Mouse (Mus musculus): ENCODE results near the gene Plxnd1.

Plxnd1 gene

GRCm38 (mm10) chr6:115956418-115956921 lies 38.3 kb downstream of the Plxnd1 start:
- DNase-seq, result no peak

- no peak for DNase-seq
Observed at GRCm38 (mm10) chr6:115955664-115956063, 39.1 kb downstream of the Plxnd1 start.

DNA sequence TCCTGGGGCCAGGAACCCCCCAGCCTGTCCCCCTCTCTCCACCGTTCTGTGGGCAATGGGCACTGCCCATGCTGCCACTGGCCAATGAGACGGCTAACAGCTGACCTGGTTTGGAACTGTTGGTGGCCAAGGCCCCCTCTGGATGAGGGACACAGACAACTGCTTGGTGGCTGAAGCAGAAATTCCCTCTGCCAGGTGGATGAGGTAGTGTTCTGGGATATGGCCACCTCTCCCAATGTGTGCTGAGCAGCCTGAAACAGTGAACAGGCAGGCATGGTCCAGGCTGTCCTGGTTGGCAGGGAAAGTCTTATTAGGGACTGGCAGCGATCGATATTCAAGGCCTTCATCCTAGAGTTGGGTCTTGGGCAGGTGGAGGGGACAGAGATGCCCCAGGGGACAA lies 39.6 kb downstream of the Plxnd1 start:
- DNase-seq, result no peak

DNA sequence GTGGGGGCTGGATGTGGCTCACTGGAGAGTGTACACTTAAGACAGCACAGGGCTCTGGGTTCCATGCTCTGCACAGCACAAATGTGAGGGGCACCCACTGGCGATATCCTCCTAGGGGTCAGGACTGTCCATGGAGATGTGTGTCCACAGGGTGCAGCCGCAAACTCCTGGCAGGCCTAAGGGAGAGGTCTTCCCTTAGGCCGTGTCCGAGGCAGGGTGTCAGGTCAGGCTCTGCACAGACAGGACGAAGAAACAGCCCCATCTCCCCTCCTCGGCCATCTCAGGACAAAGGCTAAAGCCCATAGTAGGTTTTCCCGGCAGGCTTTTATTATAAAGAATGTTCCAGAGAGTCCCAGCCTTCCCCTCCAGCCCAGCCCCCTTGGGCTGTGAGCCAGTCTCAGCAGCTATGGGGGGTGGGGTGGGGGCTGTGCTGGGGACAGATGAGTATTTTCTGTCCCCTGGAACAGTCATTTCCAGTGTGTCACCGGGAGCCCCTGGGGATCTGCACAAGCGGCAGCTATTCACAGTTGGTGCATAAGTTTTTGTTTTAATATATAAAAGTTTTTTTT lies 40.2 kb downstream of the Plxnd1 start:
- DNase-seq, result no peak

DNA sequence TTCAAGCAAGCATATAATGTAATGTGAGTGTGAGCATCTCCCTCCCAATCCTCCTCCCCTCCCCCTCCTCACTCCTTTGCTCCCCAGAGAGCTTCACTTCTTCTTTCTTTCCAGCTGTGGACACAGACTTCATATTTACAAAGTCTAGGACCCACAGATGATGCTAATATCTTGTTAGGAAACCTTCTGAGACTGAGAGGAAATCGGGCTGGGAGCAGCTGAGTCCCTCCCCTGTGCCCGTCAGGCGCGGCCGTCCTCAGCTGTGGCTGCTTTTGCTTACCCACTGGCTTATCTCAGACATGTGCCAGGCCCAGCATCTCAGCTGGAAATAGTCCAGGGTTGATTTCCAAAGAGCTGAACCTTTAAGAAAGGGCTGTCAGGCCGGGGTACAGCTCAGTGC lies 48.4 kb downstream of the Plxnd1 start:
- no peak for DNase-seq

DNA sequence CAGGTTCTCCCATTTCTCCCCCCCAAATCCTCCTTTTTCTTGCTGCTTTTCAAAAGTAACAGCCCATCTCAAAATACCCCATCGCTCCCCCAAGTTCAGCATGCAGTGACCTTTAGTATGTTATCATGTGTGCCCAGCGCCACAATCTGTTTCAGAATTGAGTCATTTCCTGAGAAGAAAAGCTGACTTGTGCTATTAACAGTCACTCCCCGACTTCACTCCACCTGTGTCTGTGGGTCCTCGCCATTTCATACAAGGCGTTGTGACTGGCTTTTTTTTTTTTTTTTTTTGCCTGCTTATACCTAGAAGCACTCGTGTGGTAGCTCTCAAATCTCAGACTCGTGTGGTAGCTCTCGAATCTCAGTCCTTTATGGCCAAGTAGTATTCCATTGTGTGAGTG lies 49.2 kb downstream of the Plxnd1 start:
- no peak for DNase-seq

DNA sequence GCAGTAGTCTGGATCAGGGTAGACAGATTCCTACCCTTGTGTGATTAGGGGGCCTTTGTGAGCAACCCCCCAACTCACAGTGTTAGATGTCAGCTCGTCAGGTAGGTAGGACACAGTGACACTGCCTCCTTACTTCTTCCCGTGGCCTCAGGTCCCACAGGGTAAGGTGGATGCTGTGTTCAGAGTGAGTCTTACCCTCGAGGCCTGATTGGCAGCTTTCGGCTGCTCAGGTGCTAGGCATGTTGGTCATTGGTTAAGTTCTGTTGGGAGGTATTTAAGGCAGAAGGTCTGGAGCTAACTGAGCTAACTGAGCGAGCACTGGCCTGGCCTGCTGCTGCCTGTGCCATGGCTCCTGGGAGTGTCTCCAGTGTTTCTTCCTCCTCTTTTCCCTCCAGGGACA lies 50.2 kb downstream of the Plxnd1 start, which contains the start of gene H1foo:
Gene H1foo (plus strand): TSS at position 301 of the 400 bp plus-strand sequence.
- DNase-seq, result no peak

- DNase-seq, result no peak
Observed at GRCm38 (mm10) chr6:115943498-115944427, 51.0 kb downstream of the Plxnd1 start.

DNA sequence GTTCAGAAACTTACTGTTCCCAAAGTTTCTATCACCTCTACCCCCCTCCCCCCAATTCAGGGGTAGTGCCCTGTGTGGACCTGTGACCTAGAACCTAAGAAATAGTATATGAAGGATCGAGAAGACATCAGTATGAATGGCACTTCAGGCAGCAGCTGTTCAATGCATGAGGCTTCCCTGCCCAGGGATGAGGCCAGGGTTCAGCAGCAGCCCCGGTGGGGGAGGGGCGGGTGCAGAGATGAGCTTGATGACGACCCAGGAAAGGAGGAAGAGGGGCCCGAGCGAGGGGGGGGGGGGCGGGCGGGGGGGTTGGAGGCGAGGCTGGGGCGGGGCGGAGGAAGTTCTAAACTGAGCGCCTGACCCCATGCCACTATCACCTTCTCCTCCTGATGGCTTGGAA lies 53.7 kb downstream of the Plxnd1 start:
- no peak for DNase-seq

DNA sequence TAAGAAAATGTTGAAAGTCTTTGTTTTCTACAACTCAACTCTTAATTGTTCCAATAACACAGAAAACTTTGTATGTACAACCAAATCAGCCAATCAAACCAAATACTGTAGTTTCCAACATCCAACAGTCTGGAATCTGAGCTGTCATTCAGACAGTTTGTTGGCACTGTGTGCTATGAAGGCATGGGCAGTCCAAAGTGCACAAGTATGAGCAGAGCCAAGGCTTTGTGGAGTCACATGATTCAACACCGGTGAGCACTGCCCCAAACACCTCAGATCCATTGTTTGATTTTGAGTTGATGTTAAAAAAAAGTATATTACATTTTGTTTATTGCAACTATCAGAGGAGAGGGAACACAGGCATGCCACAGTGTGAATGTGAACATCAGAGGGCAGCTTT lies 54.2 kb downstream of the Plxnd1 start:
- no peak for DNase-seq

DNA sequence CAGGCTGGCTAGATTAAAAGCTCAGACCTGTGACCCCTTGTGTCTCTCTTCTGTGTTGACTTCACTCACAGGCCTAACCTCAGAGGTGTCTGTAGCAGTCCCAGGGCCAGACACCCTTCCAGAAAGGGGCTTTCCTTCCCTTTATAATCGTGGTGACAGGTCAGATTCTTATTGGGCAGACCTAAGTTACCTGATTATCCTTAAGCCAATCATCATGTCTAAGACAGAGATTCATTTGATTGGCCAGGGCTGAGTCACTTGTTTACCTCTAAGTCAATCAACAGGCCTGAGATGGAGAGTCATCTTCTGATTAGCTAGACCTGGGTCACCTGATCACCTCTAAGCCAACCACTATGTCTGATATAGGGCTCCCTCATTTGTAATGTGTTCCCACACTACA lies 56.0 kb downstream of the Plxnd1 start:
- no peak for DNase-seq

DNA sequence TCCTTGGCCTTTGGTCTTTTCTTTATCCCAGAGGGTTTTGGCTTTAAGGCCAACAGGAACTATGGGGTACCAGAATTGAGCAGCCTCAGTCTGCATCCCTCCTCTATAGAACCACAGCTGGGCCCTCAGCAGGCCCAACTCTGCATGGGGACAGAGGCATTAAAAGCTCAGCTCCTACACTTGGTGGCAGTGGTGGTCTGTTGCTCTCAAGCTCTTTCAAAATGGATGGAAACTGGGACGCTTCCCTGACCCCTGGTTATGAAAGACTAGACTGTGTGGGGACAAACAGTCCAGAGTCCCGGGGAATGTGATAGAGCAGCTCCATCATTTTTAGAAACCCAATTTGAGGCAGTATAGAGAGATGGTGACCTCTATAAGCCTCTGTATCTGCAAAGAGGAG lies 56.8 kb downstream of the Plxnd1 start:
- no peak for DNase-seq

DNA sequence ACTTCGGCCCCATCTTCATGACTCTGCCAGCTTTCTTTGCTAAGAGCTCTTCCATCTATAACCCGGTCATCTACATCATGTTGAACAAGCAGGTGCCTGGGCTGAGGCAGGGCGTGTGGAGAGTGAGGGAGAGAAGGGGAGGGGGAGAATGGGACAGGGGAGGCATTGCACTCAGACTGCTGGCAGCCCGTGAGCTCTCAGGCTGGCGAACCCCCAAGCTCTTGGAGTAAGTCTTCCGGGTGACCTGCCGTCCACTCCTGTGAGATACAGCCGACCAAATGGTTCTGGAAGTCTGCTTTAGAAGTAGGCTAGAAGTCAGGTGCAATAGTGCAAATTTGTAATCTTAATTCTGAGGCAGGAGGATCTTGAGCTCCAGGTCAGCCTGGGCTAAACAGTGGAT lies 59.3 kb downstream of the Plxnd1 start:
- no peak for DNase-seq

DNA sequence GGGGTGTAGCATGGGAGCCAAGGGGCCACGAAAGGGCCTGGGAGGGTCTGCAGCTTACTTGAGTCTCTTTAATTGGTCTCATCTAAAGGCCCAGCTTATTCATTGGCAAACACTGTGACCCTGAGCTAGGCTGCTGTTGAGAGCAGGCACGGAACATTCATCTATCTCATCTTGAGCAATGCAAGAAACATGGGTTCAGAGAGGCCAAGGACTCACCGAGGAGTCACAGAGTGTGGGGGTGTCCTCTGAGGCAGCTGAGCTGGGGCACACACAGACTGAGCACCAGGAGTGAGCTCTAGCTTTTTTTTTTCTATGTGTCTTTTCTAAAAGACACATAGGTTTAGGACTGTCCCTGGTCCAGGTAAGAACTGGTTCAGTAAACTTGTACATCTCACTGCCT lies 62.4 kb downstream of the Plxnd1 start:
- no peak for DNase-seq

DNA sequence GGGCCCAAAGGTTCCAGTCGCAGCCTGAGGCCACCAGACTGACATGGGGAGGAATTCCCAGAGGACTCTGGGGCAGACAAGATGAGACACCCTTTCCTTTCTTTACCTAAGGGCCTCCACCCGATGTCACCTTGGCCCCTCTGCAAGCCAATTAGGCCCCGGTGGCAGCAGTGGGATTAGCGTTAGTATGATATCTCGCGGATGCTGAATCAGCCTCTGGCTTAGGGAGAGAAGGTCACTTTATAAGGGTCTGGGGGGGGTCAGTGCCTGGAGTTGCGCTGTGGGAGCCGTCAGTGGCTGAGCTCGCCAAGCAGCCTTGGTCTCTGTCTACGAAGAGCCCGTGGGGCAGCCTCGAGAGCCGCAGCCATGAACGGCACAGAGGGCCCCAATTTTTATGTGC lies 63.2 kb downstream of the Plxnd1 start, which contains the start of gene Rho:
Gene Rho (plus strand): TSS at position 110 of the 400 bp plus-strand sequence.
- DNase-seq, result no peak

- no peak for DNase-seq
Observed at GRCm38 (mm10) chr6:115930018-115930417, 64.8 kb downstream of the Plxnd1 start.

- no peak for DNase-seq
Observed at GRCm38 (mm10) chr6:115927292-115928242, 67.2 kb downstream of the Plxnd1 start.

GRCm38 (mm10) chr6:115926416-115926815 lies 68.4 kb downstream of the Plxnd1 start:
- no peak for DNase-seq

DNA sequence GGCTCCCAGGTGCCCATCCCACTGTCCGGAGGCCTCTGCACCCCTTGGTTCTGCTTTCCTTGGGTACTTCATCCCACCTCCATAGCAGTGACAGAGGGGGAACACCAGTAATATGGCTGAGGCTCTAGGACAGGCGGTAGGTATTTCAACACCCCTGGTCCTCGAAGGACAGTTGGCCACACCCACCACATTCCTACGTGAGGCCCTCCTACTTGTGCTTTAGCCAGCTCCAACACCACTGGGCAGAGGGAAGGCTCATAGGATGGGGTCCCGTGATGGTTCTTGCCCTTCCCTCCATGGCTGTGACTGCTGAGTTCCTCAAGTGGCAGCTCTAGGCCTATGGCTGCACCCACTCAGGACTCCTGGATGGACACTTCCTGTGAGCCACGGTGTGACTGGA lies 70.0 kb downstream of the Plxnd1 start:
- no peak for DNase-seq

DNA sequence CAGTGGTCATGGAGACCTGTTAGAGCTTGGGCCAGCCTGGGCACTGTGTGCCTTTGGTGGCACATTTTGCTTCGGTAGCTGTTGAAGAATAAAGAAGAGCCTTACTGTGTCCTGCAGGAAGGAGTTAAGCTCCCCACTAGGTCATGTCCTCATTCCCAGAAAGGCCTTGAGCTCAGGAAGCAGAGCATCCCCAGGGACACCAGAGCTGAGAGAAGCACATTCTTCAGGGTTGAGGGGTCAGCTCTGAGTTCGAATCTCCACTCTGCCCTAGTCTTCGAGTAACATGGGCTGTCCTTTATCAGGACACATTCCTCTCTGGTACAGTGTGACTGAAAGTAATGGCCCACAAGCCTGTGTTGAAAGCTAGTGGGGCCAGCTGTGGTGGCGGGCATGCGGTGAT lies 74.9 kb downstream of the Plxnd1 start:
- DNase-seq, result no peak

DNA sequence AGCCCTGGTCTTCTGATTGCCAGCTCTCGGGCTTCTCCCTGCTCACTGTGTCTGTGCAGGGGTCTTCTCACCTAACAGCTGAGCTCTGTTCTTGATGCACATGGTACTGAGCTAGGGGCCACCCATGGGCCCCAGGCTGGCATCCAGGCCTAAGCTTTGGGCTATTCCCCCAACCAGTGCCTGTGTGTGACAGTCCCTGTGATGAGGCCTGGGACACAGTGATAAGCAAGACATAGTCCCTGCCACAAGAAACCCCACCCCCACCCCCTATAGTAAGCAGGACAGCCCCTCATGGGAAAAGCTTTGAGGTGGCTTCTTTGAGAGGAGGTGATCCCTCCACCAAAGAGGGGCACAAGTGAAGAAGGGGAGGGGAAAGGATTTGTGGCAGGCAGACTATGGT lies 76.2 kb downstream of the Plxnd1 start:
- no peak for DNase-seq

DNA sequence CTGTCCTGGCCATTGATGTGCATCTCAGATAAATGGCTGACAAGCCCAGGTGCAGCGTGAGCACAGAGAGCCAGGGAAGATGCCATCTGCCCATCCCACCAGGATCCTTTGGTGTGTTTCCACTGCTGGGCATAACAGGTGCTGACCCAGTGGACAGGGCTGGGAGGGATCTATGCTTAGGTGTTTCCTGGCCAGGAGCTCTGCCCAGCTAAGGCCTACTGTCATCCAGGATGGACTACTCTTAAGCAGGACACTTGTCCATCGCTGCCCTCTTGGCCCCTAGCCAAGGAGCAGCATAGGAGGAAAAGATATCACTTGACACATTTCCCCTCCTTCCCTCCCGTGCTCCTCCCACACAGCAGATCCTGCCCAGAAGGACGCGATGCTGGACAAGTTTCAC lies 78.2 kb downstream of the Plxnd1 start:
- DNase-seq, result no peak

Measured in right cerebral cortex, postnatal 4 days (tissue).